Mouse (Mus musculus): ENCODE data around the gene Usf3.

GRCm38 (mm10) chr16:44123786-44124185, 49.3 kb upstream of the Usf3 start:
- TF ChIP-seq CTCF (conservative IDR thresholded peaks at IDR 0.05; ENCODE audit: low read length): no peak
- no peak for TF ChIP-seq NANOG (IDR thresholded peaks at IDR 0.05; ENCODE audit: borderline replicate concordance, low read length)
- TF ChIP-seq POU5F1 (IDR thresholded peaks at IDR 0.05; ENCODE audit: borderline replicate concordance, low read length): no peak

Data from E14TG2a.4 (cell line).